Mouse (Mus musculus) gastrocnemius, postnatal 4 days (tissue): ENCODE results near the gene Mfsd13b. TPM values are rescaled to one million over a fixed set of nuclear protein-coding genes. Genes with fewer than 3 reads are reported as not detected.

Source experiments
- DNase-seq, 2 experiments: peaks; one replicate each; pipeline ENCODE4 v3.0.0; 2021 to 2022; ENCODE audit warnings: low spot score in 2 of 2, mixed read lengths in 2 of 2
- total RNA-seq, 2 experiments: library from RNA; stranded (reverse); gene quantifications; 2 replicates each; pipeline ENCODE4 v1.2.3; 2021

Mfsd13b gene
- total RNA-seq, 2 experiments from 2014 or later: not detected

- no peak for DNase-seq
Measured at GRCm38 (mm10) chr7:121040595-121040994, 58.3 kb downstream of the Mfsd13b start.

- DNase-seq: no peak
Measured at GRCm38 (mm10) chr7:121041989-121042388, 59.7 kb downstream of the Mfsd13b start.

DNA sequence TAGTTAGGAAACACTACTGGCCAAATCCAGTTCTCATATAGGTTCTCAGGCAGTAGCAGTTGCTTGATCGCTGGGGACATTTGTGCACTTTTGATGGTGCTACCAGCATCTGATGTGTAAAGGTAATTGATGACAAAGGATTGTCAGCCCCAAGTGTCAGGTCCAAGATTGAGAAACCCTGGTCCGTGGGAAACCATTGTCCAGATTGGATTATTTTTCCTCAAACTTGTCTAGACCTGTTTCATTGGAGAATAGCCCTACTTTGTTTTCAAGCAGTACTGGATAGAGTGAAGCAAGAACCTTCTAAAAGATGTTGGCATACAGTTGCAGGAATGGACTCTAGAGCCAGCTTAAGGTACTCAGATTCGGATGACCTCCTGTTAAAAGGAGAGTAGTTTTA, 60.7 kb downstream of the Mfsd13b start:
- DNase-seq: no peak

- no peak for DNase-seq
Measured at GRCm38 (mm10) chr7:121043510-121043909, 61.2 kb downstream of the Mfsd13b start.

DNA sequence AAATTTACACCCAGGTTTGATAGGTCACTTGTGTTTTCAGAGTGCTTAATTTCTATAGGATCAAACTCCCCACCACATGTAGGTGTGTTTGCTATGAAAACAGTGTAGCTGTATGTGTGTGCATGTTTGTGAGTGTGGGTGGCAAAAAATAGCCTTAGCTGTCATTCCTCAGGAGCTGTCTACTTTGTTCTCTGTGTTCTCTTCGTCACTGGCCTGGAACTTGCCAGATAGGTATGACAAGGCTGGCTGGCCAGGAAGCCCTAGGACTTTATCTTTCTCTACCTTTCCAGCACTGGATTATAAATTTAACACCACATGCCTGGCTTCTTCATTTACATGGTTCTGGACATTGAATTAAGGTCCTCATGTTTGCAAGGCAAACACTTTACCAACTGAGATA, 61.9 kb downstream of the Mfsd13b start:
- no peak for DNase-seq

- DNase-seq: no peak
Measured at GRCm38 (mm10) chr7:121045671-121046453, 63.6 kb downstream of the Mfsd13b start.

DNA sequence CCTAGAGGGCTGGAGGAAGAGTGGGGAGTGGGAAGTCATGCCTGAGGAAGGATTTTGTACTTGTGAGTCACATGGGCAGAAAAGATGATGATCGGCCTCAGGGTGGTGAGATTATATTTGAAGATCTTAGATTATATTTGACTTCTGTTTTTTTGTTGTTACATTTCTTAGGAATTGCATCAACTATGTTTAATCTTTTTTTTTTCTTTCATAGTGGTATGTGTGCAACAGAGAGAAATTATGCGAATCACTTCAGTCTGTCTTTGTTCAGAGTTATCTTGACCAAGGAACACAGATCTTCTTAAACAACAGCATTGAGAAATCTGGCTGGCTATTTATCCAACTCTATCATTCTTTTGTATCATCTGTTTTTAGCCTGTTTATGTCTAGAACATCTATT, 65.3 kb downstream of the Mfsd13b start:
- no peak for DNase-seq

- no peak for DNase-seq
Measured at GRCm38 (mm10) chr7:121053071-121053470, 70.8 kb downstream of the Mfsd13b start.

DNA sequence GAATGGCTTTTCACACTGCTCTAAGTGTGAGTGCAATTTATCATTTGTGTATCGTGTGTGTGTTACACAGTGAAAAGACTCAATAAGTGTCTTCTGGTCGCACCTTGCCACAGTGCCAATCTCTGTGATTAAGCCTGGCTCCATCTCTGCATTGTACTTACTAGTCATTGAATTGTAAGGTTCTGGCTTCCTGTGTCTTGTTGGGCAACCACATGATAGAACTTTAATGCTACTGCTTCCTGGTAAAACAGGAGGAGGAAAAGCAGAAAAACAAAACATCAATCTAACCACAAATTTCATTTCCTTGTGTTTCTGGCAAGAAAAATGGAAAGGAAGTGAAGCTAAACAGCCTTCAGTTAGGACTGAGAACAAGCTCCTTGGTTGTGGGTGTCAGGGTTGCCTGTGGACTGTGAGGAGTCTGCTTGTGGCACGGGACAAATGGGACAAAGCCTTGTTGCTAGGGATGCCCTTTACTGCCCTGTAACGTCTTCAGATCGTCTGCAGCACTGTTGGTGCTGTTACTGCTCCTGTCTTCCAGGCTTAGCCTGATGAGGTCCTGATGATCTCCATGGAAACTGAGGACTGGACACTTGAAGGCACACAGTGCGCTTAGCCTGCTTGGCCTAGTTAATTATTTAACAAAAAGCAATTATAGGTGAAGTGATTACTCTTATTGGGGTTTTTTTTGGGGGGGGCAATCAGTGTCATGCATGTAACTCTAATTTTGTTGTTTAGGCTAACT, 77.3 kb downstream of the Mfsd13b start:
- DNase-seq: no peak

- DNase-seq: no peak
Measured at GRCm38 (mm10) chr7:121064309-121064708, 82.0 kb downstream of the Mfsd13b start.

Other genes with a start within 250 kb of the Mfsd13b start
- gene Vwa3a, start 243.2 kb upstream of the Mfsd13b start, total RNA-seq: under 1 TPM; 0.67 to 0.74 TPM
- under 1 TPM in 1 of 2 experiments, not detected in 1; 0.54 TPM for gene Gm5737, start 170.1 kb upstream of the Mfsd13b start, total RNA-seq
- 10 to 100 TPM; 77.1 TPM for gene Eef2k, start 139.7 kb upstream of the Mfsd13b start, total RNA-seq
- 10 to 100 TPM; 18.2 to 23.1 TPM for gene Polr3e, start 64.8 kb upstream of the Mfsd13b start, total RNA-seq
- gene Cdr2, start 197 bp upstream of the Mfsd13b start, total RNA-seq: 10 to 100 TPM; 14.0 TPM
- 10 to 100 TPM; 75.2 to 77.8 TPM for gene Mettl9, start 51.9 kb downstream of the Mfsd13b start, total RNA-seq
- 1 to 10 TPM; 1.6 to 1.8 TPM for gene Igsf6, start 92.1 kb downstream of the Mfsd13b start, total RNA-seq
- 1 to 10 TPM; 2.9 TPM for gene Otoa, start 99.1 kb downstream of the Mfsd13b start, total RNA-seq